Mouse (Mus musculus) stomach, embryonic 15.5 days (tissue): ENCODE measurements around the gene Rmnd1. TPM values are rescaled to one million over a fixed set of nuclear protein-coding genes. Genes with fewer than 3 reads are reported as not detected.

Experiments used
- ATAC-seq: fragments of 200-750 bp; cut with Nextera tagmentation; 2 replicates; pipeline ENCODE4 v1.8.0; 2017; ENCODE audit warnings: low read depth, moderate number of reproducible peaks, moderate TSS enrichment; ENCODE audit not compliant: insufficient read depth, low FRiP score
- H3K27ac ChIP-seq: fragments of 300-500 bp; sonication (generic); 2 replicates; pipeline ENCODE4 v1.5.1; 2015; ENCODE audit warnings: mild to moderate bottlenecking, inconsistent platforms
- H3K27me3 ChIP-seq: fragments of 300-500 bp; sonication (generic); replicated peaks from 2 replicates; pipeline ENCODE4 v1.6.1; 2015; ENCODE audit warnings: inconsistent platforms
- H3K36me3 ChIP-seq: fragments of 300-500 bp; sonication (generic); 2 replicates; pipeline ENCODE4 v1.6.1; 2015; ENCODE audit warnings: inconsistent platforms
- H3K4me1 ChIP-seq: fragments of 300-500 bp; sonication (generic); 2 replicates; pipeline ENCODE4 v1.6.1; 2015; ENCODE audit warnings: inconsistent platforms
- H3K4me2 ChIP-seq: fragments of 300-500 bp; sonication (generic); 2 replicates; pipeline ENCODE4 v1.6.1; 2015; ENCODE audit warnings: mild to moderate bottlenecking, inconsistent platforms
- H3K4me3 ChIP-seq: fragments of 300-500 bp; sonication (generic); replicated peaks from 2 replicates; pipeline ENCODE4 v1.5.1; 2015; ENCODE audit warnings: inconsistent platforms
- H3K9ac ChIP-seq: fragments of 300-500 bp; sonication (generic); 2 replicates; pipeline ENCODE4 v1.6.1; 2015; ENCODE audit warnings: inconsistent platforms
- H3K9me3 ChIP-seq: fragments of 300-500 bp; sonication (generic); 2 replicates; pipeline ENCODE4 v1.6.1; 2016; ENCODE audit warnings: inconsistent platforms
- WGBS: fragments of 180-500 bp; shearing (Covaris S2); methylation state at CpG from one replicate; pipeline ENCODE4 v1.1.7; 2015; 5-methylcytosine and 5-hydroxymethylcytosine counted together
- polyA plus RNA-seq: library from polyadenylated mRNA; unstranded; fragments of >200 nt; fragmentation: Nextera tagmentation; extraction: Ambion mirVana; gene quantifications from 2 replicates; pipeline ENCODE4 v1.2.1, GENCODE M21; 2015

Gene Rmnd1
- polyA plus RNA-seq, 1 experiment from 2014 or later = 41.6 TPM

DNA sequence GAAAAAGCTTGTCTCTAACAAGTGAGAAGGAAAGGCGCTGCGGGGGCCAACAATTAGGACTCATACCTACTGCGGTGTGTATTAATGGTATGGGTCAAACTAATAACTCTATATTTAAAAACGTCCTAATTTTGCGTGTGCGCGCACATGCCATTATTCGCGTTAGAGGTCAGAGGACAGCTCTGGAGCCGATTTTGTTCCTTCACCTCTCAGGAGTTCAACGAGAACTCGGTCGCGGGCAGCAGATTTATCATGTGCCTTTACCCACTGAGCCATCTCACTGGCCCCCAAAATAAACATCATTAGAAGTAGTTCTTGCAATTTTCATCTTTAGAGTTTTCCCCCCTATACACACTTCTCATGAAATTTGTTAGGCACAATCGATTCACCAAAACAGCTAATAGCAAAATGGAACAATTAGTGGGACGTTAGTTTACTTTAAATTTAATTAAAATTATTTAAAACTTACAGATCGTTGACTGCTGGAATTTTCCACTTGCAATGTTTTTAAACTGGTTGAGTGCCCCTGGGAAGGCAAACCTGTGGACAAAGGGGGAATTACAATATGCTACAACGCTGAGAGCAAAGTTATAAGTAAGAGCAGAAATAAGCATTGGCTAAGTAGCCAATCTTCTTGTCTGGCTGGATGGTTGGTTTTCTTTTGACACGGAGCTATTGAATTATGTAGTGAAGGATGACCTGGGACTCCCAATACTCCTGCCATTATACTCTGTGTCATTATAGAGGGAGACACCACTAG is 988 bp upstream of the Rmnd1 start:
- no peak for ATAC-seq

DNA sequence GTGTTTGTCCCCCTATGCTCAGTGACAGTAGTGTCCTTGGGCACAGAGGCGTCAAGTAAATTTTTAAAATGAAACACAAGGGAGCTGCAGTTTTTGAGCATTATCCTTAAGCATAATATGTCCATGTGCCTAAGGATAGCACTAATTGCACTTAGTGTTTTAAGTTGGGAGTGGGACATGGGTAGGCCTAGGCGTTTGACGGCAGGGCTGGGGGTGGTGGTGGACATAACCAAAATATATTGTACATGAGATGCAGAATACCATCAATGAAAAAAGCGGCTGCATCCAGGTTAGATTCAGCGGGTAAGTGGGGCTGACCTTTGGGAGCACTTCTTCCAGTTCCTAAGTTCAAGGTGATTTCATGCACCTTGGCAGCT is 454 bp downstream of the Rmnd1 start:
- Histone ChIP-seq H3K27me3 (no peaks in the 10 kb centered on the region), H3K36me3 (no peaks in the 10 kb centered on the region), H3K9me3 (no peaks in the 10 kb centered on the region), H3K4me3 (peak overlapping the region; percentile 69), H3K4me1 (peaks cover 15% of the 10 kb centered on the region; the same call in 1 of the 2 replicates), H3K4me2 (peak overlapping the region; percentile 83), H3K9ac (peak overlapping the region; percentile 65), H3K27ac (peak overlapping the region; percentile 62; the same call in 1 of the 2 replicates)
- 10% methylated on average over 5 of the region's 5 CpGs for WGBS
- ATAC-seq = 0 out of 2 replicates have a peak, but pooled peaks have one; percentile 6

More for the DNA sequence above, 988 bp upstream of the Rmnd1 start:
- 7% methylated on average over 19 of the region's 19 CpGs for WGBS
- no peaks in the 10 kb centered on the region for H3K27me3 ChIP-seq
- H3K4me1 ChIP-seq = peaks cover 15% of the 10 kb centered on the region; the same call in 1 of the 2 replicates
- H3K4me3 ChIP-seq = peak overlapping the region; percentile 60
- H3K27ac ChIP-seq = peak overlapping the region; percentile 85
- peak overlapping the region; percentile 48 for H3K4me2 ChIP-seq
- H3K36me3 ChIP-seq = no peaks in the 10 kb centered on the region
- H3K9me3 ChIP-seq = no peaks in the 10 kb centered on the region
- H3K9ac ChIP-seq = peak overlapping the region; percentile 37; the same call in 1 of the 2 replicates

- ATAC-seq = no peak
Observed at GRCm38 (mm10) chr10:4430826-4431225, 1.4 kb downstream of the Rmnd1 start.

GRCm38 (mm10) chr10:4430399-4430798 is 1.8 kb downstream of the Rmnd1 start:
- no peak overlapping the region for H3K27ac ChIP-seq
- 84% methylated on average over 8 of the region's 8 CpGs for WGBS

More at GRCm38 (mm10) chr10:4430826-4431225, 1.4 kb downstream of the Rmnd1 start:
- Histone ChIP-seq H3K4me1 (peaks cover 15% of the 10 kb centered on the region; the same call in 1 of the 2 replicates), H3K9ac (no peak overlapping the region), H3K4me3 (peak overlapping the region; percentile 69; the same call in 1 of the 2 replicates), H3K27ac (no peak overlapping the region), H3K9me3 (no peaks in the 10 kb centered on the region), H3K27me3 (no peaks in the 10 kb centered on the region), H3K36me3 (peaks cover under 1% of the 10 kb centered on the region; the same call in 1 of the 2 replicates), H3K4me2 (peak overlapping the region; percentile 83)
- 87% methylated on average over 3 of the region's 3 CpGs for WGBS

GRCm38 (mm10) chr10:4425245-4425644 is 6.9 kb downstream of the Rmnd1 start:
- Histone ChIP-seq H3K27me3 (no peaks in the 10 kb centered on the region), H3K36me3 (peaks cover 13% of the 10 kb centered on the region), H3K9me3 (no peaks in the 10 kb centered on the region), H3K4me2 (no peak overlapping the region), H3K4me1 (no peaks in the 10 kb centered on the region), H3K27ac (no peak overlapping the region), H3K9ac (no peak overlapping the region), H3K4me3 (no peak overlapping the region)
- 79% methylated on average over 8 of the region's 8 CpGs for WGBS
- ATAC-seq = no peak

More at GRCm38 (mm10) chr10:4430399-4430798, 1.8 kb downstream of the Rmnd1 start:
- H3K9me3 ChIP-seq = no peaks in the 10 kb centered on the region
- H3K4me2 ChIP-seq = no peak overlapping the region
- no peak overlapping the region for H3K9ac ChIP-seq
- H3K4me1 ChIP-seq = peaks cover 15% of the 10 kb centered on the region; the same call in 1 of the 2 replicates
- H3K36me3 ChIP-seq = peaks cover 5% of the 10 kb centered on the region
- no peak for ATAC-seq
- H3K4me3 ChIP-seq = no peak overlapping the region
- H3K27me3 ChIP-seq = no peaks in the 10 kb centered on the region

DNA sequence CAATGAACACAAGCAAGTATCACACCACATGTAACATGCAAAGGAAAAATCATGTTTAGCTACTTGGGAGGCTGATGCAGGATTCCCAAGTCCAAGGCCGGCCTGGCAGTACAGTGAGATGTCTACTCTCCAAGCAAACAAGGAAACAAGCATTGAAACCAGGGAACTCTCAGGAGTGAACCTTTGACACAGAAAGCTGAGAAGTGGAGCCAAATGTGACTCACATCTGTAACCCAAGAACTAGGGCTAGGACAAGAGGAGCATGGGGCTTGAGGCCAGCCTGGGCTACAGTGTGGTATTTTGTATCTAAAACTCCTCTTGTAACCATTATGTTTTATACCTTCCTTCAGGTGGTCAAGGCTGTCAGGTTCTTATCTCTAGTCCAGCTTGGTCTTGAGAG is 25.0 kb downstream of the Rmnd1 start:
- ATAC-seq = no peak
- no peaks in the 10 kb centered on the region for H3K4me1 ChIP-seq
- no peak overlapping the region for H3K4me2 ChIP-seq
- 94% methylated on average over 1 of the region's 1 CpGs for whole genome bisulfite sequencing
- H3K27ac ChIP-seq = no peak overlapping the region
- no peak overlapping the region for H3K4me3 ChIP-seq
- no peak overlapping the region for H3K9ac ChIP-seq
- no peaks in the 10 kb centered on the region for H3K9me3 ChIP-seq
- peaks cover 28% of the 10 kb centered on the region for H3K36me3 ChIP-seq
- no peaks in the 10 kb centered on the region for H3K27me3 ChIP-seq

- Histone ChIP-seq H3K9ac (no peak overlapping the region), H3K4me1 (no peaks in the 10 kb centered on the region), H3K27me3 (no peaks in the 10 kb centered on the region), H3K4me2 (no peak overlapping the region), H3K4me3 (no peak overlapping the region), H3K27ac (no peak overlapping the region), H3K36me3 (peaks cover 21% of the 10 kb centered on the region), H3K9me3 (no peaks in the 10 kb centered on the region)
- WGBS = 78% methylated on average over 5 of the region's 5 CpGs
- no peak for ATAC-seq
Observed at GRCm38 (mm10) chr10:4405511-4405910, 26.7 kb downstream of the Rmnd1 start.

DNA sequence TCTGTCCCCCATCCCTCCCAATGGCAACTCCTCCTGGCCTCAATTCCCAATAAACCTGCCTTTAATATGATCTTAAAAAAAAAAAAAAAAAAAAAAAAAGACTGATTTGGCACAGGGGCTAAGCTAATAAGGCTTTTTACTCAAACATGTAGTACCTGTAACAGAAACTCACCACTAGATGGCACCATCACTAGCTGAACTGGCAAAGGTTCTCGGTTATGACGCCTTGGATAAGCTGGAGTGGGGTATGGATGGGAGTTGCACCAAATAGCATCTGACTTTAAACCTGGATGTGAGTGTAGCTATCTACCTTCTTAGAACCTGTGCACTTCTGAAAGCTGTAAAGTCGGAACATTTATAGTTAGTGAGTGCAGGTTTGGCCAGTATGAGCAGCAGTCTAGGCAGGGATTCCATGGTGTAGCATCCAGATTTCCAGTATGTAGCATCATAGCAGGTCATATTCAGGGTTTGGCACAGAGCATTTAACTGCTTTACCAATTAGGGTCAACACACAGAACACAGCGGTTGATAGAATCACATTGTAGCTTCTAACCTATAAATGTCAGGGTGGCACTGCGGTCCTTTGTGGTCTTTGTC is 27.2 kb downstream of the Rmnd1 start:
- Histone ChIP-seq H3K4me2 (no peak overlapping the region), H3K36me3 (peaks cover 21% of the 10 kb centered on the region), H3K4me3 (no peak overlapping the region), H3K4me1 (no peaks in the 10 kb centered on the region), H3K9me3 (no peaks in the 10 kb centered on the region), H3K9ac (no peak overlapping the region), H3K27me3 (no peaks in the 10 kb centered on the region), H3K27ac (no peak overlapping the region)
- whole genome bisulfite sequencing = 57% methylated on average over 5 of the region's 5 CpGs
- ATAC-seq = peak; percentile 45

- no peak overlapping the region for H3K9ac ChIP-seq
- no peak overlapping the region for H3K4me3 ChIP-seq
- no peak for ATAC-seq
- no peaks in the 10 kb centered on the region for H3K27me3 ChIP-seq
- no peak overlapping the region for H3K4me2 ChIP-seq
- H3K36me3 ChIP-seq = peaks cover 20% of the 10 kb centered on the region; the same call in 1 of the 2 replicates
- no peak overlapping the region for H3K27ac ChIP-seq
- no peaks in the 10 kb centered on the region for H3K9me3 ChIP-seq
- no peaks in the 10 kb centered on the region for H3K4me1 ChIP-seq
- 79% methylated on average over 5 of the region's 5 CpGs for WGBS
Observed at GRCm38 (mm10) chr10:4398058-4398457, 34.1 kb downstream of the Rmnd1 start.

DNA sequence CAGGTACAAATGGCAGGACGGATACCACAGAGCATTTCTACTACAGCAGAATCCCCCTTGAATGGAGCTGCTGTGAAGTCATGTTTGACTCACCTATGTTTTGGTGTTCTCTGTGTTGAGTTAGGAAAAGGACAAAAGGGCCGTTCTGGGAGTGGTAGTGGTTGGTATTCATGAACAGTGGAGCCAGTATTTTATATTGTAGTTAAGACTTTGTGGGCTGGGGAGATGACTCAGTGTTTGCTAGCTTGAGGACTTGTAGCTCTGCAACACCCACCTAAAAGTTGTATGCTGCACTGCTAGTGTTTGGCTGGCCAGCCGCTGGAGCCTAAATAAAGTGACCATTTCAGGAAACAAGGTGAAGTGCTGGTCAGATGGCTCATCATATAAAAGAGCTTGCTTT is 36.9 kb downstream of the Rmnd1 start:
- Histone ChIP-seq H3K4me2 (no peak overlapping the region), H3K27me3 (no peaks in the 10 kb centered on the region), H3K4me3 (no peak overlapping the region), H3K9ac (no peak overlapping the region), H3K4me1 (peaks cover 10% of the 10 kb centered on the region; the same call in 1 of the 2 replicates), H3K27ac (peak overlapping the region; percentile 44), H3K9me3 (no peaks in the 10 kb centered on the region), H3K36me3 (0 out of 2 replicates have a peak, but pooled peaks cover 15% of the 10 kb centered on the region)
- WGBS = 86% methylated on average over 3 of the region's 3 CpGs
- no peak for ATAC-seq

GRCm38 (mm10) chr10:4391851-4392250 is 40.3 kb downstream of the Rmnd1 start:
- Histone ChIP-seq H3K4me2 (no peak overlapping the region), H3K27me3 (no peaks in the 10 kb centered on the region), H3K27ac (no peak overlapping the region), H3K4me3 (no peak overlapping the region), H3K9ac (no peak overlapping the region), H3K36me3 (0 out of 2 replicates have a peak, but pooled peaks cover 5% of the 10 kb centered on the region), H3K4me1 (peaks cover 25% of the 10 kb centered on the region), H3K9me3 (no peaks in the 10 kb centered on the region)
- ATAC-seq = no peak
- 42% methylated on average over 6 of the region's 6 CpGs for WGBS

DNA sequence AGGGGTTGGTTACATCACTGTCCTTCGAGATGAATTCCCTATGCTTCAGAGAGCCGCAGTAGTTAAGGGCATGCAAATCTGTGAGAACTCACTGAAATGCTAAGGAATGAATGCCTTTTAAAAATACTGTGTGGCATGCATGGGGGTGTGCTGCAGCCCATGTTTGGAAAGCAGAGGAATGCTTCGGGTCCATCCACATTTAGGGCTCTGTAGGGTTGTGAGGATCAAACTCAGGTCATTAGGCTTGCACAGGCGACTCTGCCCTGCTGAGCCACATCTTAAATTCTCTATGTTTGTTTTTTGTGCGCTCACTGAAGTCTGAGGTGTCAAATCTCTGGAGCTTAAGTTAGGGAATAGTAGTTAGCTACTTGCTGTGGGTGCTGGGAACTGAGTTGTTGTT is 41.1 kb downstream of the Rmnd1 start:
- no peak overlapping the region for H3K4me3 ChIP-seq

More for the DNA sequence above, 41.1 kb downstream of the Rmnd1 start:
- Histone ChIP-seq H3K4me1 (peaks cover 25% of the 10 kb centered on the region), H3K9ac (no peak overlapping the region), H3K27me3 (no peaks in the 10 kb centered on the region), H3K9me3 (no peaks in the 10 kb centered on the region), H3K4me2 (no peak overlapping the region), H3K36me3 (0 out of 2 replicates have a peak, but pooled peaks cover 4% of the 10 kb centered on the region), H3K27ac (no peak overlapping the region)
- WGBS = 56% methylated on average over 5 of the region's 5 CpGs
- ATAC-seq = no peak
